Mouse (Mus musculus): ENCODE results near the gene Adsl. TPM values are rescaled to one million over a fixed set of nuclear protein-coding genes. Genes with fewer than 3 reads are reported as not detected.

The Adsl gene
- polyA plus RNA-seq, 1 experiment from 2014 or later, result 256 TPM

GRCm38 (mm10) chr15:81017308-81017707, 69.0 kb downstream of the Adsl start:
- H3K27me3 ChIP-seq (replicated peaks; ENCODE audit: control insufficient read depth, insufficient read depth, low read length), result no peaks in the 10 kb centered on the region
- H3K4me3 ChIP-seq (ENCODE audit: low read depth, low read length), result no peak overlapping the region
- peaks cover 20% of the 10 kb centered on the region for H3K36me3 ChIP-seq (ENCODE audit: control insufficient read depth, insufficient read depth, low read length)
- 88% methylated on average over 7 of the region's 7 CpGs for WGBS
- no peak overlapping the region for H3K4me2 ChIP-seq
- H3K9ac ChIP-seq (ENCODE audit: low read depth, low read length), result no peak overlapping the region
- peaks cover 8% of the 10 kb centered on the region; the same call in 1 of the 2 replicates for H3K4me1 ChIP-seq (replicated peaks; ENCODE audit: control insufficient read depth, insufficient read depth, low read length)
- H3K9me3 ChIP-seq (ENCODE audit: control insufficient read depth, low read length), result no peaks in the 10 kb centered on the region
- no peak for DNase-seq (ENCODE audit: low spot score)
- no peak for ATAC-seq (replicated peaks; ENCODE audit: low FRiP score)
- H3K27ac ChIP-seq (ENCODE audit: low read depth, low read length), result no peak overlapping the region

Small RNA genes lying within 50 kb of the gene (microRNA-seq; reads per million reads assigned to microRNA genes)
- gene Mir5113 (ENCODE audit: borderline number of aligned reads), result 91.2 reads per million, percentile 47 among the genes with 10 or more reads in this experiment

Other genes with a start within 250 kb of the Adsl start
- gene Tnrc6b, start 237.2 kb upstream of the Adsl start, polyA plus RNA-seq (2014; fragmentation: Nextera tagmentation; extraction: Ambion mirVana), result 17.7 and 18.5 TPM in 2 replicates
- 28.5 and 28.8 TPM in 2 replicates for gene Sgsm3, start 29.3 kb downstream of the Adsl start, polyA plus RNA-seq (2014; fragmentation: Nextera tagmentation; extraction: Ambion mirVana)
- gene Mrtfa, start 242.3 kb downstream of the Adsl start, polyA plus RNA-seq (2014; fragmentation: Nextera tagmentation; extraction: Ambion mirVana), result 18.9 and 20.6 TPM in 2 replicates